ENCODE assay signal across 9 mouse cellular contexts in the genomic region with DNA sequence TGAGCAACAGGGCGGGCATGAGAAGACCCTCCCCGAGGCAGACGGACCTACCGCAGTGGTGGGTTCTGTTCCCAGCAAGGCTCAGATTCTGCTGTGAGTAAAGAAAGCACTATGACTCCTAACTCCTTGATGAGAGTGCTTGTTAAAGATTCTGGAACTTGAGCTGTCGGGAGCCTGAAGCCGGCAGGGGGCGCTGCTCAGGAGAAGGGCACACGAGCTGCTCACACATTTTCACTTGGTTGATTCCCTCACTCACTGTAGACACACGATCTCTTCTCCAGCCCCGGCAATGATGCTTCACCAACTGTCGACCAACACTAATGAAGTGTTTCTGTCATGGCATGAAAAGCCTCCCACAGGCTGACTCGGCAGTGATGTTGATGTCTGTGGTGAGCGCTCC.
DNase-seq lines count a peak whose midpoint lies in the region; ATAC-seq and TF ChIP-seq lines count a peak whose summit lies in the region.
"Had no signal": no experiment of that assay in that cellular context is flagged by ENCODE, and none has a peak within 500 bp of the region (broad histone marks: within the 10 kb centered on the region; RNA-seq: fewer than 3 reads in every experiment).

No protein-coding gene starts in this region.

- DNase-seq in kidney, adult 9 months = peak; percentile 32
- peak; percentile 77 for DNase-seq in limb, embryonic 11.5 days (ENCODE audit: low spot score)
- peak; percentile 77 for DNase-seq in retina, postnatal 1 day
- DNase-seq in urinary bladder, postnatal 10 days (ENCODE audit: low spot score) = peak; percentile 15

- peak; percentile 70 for TF ChIP-seq CTCF in intestine, postnatal 0 days (IDR thresholded peaks at IDR 0.05; ENCODE audit: low read depth)
- TF ChIP-seq CTCF in bone marrow macrophage, adult 2 months (IDR thresholded peaks at IDR 0.05; ENCODE audit: low read depth, low read length) = peak; percentile 40; the same call in 1 of the 2 replicates
- TF ChIP-seq CTCF in embryonic fibroblast, embryonic 13.5 days (IDR thresholded peaks at IDR 0.05; ENCODE audit: borderline replicate concordance, insufficient read depth, low read length) = peak; percentile 31; the same call in 1 of the 2 replicates

- no peak overlapping the region for H3K9ac ChIP-seq in intestine, postnatal 0 days (ENCODE audit: low read depth, low read length)
- H3K9ac ChIP-seq in intestine, embryonic 16.5 days (ENCODE audit: low read depth, low read length) = no peak overlapping the region
- H3K9ac ChIP-seq in limb, embryonic 11.5 days (ENCODE audit: low read length) = no peak overlapping the region
- H3K9ac ChIP-seq: midbrain, embryonic 12.5 days had no signal

- ATAC-seq in intestine, postnatal 0 days = no peak
- no peak for ATAC-seq in intestine, embryonic 16.5 days
- no peak for ATAC-seq in limb, embryonic 11.5 days (ENCODE audit: insufficient number of reproducible peaks, low FRiP score, low TSS enrichment, low read depth)

- H3K4me2 ChIP-seq in intestine, postnatal 0 days (replicated peaks; ENCODE audit: low read depth) = no peak overlapping the region
- H3K4me2 ChIP-seq in intestine, embryonic 16.5 days (ENCODE audit: low read depth, low read length) = no peak overlapping the region
- H3K4me2 ChIP-seq in limb, embryonic 11.5 days (ENCODE audit: low read depth, severe bottlenecking) = no peak overlapping the region
- H3K4me2 ChIP-seq: midbrain, embryonic 12.5 days had no signal

- 33% methylated on average over 13 of the region's 13 CpGs for WGBS in intestine, postnatal 0 days
- 25% methylated on average over 13 of the region's 13 CpGs for WGBS in intestine, embryonic 16.5 days
- 23% methylated on average over 13 of the region's 13 CpGs for WGBS in limb, embryonic 11.5 days

- no peak overlapping the region for H3K27ac ChIP-seq in intestine, postnatal 0 days (ENCODE audit: low read depth, low read length)
- H3K27ac ChIP-seq in intestine, embryonic 16.5 days (ENCODE audit: low read length) = no peak overlapping the region
- no peak overlapping the region for H3K27ac ChIP-seq in bone marrow macrophage, adult 2 months (ENCODE audit: insufficient read depth, low read depth, low read length)
- H3K27ac ChIP-seq in embryonic fibroblast, embryonic 13.5 days (ENCODE audit: insufficient read depth, low read length) = no peak overlapping the region
- H3K27ac ChIP-seq in limb, embryonic 11.5 days (replicated peaks; ENCODE audit: low read depth, low read length) = no peak overlapping the region
- H3K27ac ChIP-seq: midbrain, embryonic 12.5 days had no signal

- H3K36me3 ChIP-seq in intestine, postnatal 0 days (ENCODE audit: control insufficient read depth, insufficient read depth) = no peaks in the 10 kb centered on the region
- no peaks in the 10 kb centered on the region for H3K36me3 ChIP-seq in intestine, embryonic 16.5 days (ENCODE audit: control insufficient read depth, insufficient read depth, low read length)
- H3K36me3 ChIP-seq in limb, embryonic 11.5 days (ENCODE audit: control insufficient read depth, insufficient read depth, low read length) = no peaks in the 10 kb centered on the region
- H3K36me3 ChIP-seq: midbrain, embryonic 12.5 days had no signal

- no peak for TF ChIP-seq POLR2A in bone marrow macrophage, adult 2 months (IDR thresholded peaks at IDR 0.05; ENCODE audit: borderline replicate concordance, low read depth, low read length)
- TF ChIP-seq POLR2A in embryonic fibroblast, embryonic 13.5 days (IDR thresholded peaks at IDR 0.05; ENCODE audit: low read depth, low read length) = no peak

- H3K27me3 ChIP-seq in intestine, postnatal 0 days (replicated peaks; ENCODE audit: control insufficient read depth, insufficient read depth, low read length) = no peaks in the 10 kb centered on the region
- H3K27me3 ChIP-seq in intestine, embryonic 16.5 days (replicated peaks; ENCODE audit: control insufficient read depth, insufficient read depth, low read length) = no peaks in the 10 kb centered on the region
- no peaks in the 10 kb centered on the region for H3K27me3 ChIP-seq in limb, embryonic 11.5 days (ENCODE audit: control insufficient read depth, insufficient read depth, low read length)
- H3K27me3 ChIP-seq: midbrain, embryonic 12.5 days had no signal

- no peak overlapping the region for H3K4me3 ChIP-seq in intestine, postnatal 0 days (ENCODE audit: low read depth, low read length)
- H3K4me3 ChIP-seq in intestine, embryonic 16.5 days (ENCODE audit: low read length) = no peak overlapping the region
- no peak overlapping the region for H3K4me3 ChIP-seq in bone marrow macrophage, adult 2 months (ENCODE audit: insufficient read depth, low read length)
- no peak overlapping the region for H3K4me3 ChIP-seq in embryonic fibroblast, embryonic 13.5 days (ENCODE audit: insufficient read depth, low read length)
- no peak overlapping the region for H3K4me3 ChIP-seq in limb, embryonic 11.5 days (ENCODE audit: low read depth, low read length)
- H3K4me3 ChIP-seq: midbrain, embryonic 12.5 days had no signal

- H3K4me1 ChIP-seq in intestine, postnatal 0 days (replicated peaks; ENCODE audit: control insufficient read depth, insufficient read depth, low read length) = no peaks in the 10 kb centered on the region
- no peaks in the 10 kb centered on the region for H3K4me1 ChIP-seq in intestine, embryonic 16.5 days (ENCODE audit: control insufficient read depth, insufficient read depth, low read length)
- no peaks in the 10 kb centered on the region for H3K4me1 ChIP-seq in bone marrow macrophage, adult 2 months (ENCODE audit: control insufficient read depth, insufficient read depth, low read length)
- H3K4me1 ChIP-seq in embryonic fibroblast, embryonic 13.5 days (ENCODE audit: control insufficient read depth, insufficient read depth, low read length) = no peaks in the 10 kb centered on the region
- peaks cover 6% of the 10 kb centered on the region; the same call in 1 of the 2 replicates for H3K4me1 ChIP-seq in limb, embryonic 11.5 days (ENCODE audit: control insufficient read depth, insufficient read depth, low read length)

- no peaks in the 10 kb centered on the region for H3K9me3 ChIP-seq in intestine, postnatal 0 days (ENCODE audit: control insufficient read depth)
- H3K9me3 ChIP-seq in intestine, embryonic 16.5 days (ENCODE audit: control insufficient read depth, low read length) = no peaks in the 10 kb centered on the region
- no peaks in the 10 kb centered on the region for H3K9me3 ChIP-seq in limb, embryonic 11.5 days (ENCODE audit: control insufficient read depth, low read length)
- H3K9me3 ChIP-seq: midbrain, embryonic 12.5 days had no signal

Comparison
In these comparisons a context has a peak if more than half of its experiments do, and no peak if none do; other contexts are left out.
1. DNase-seq: peak in every context shown above with its lines; median percentile 77 in limb, embryonic 11.5 days; 77 in retina, postnatal 1 day; 32 in kidney, adult 9 months; 15 in urinary bladder, postnatal 10 days.